Mouse (Mus musculus): ENCODE results near the gene Acadl. TPM values are rescaled to one million over a fixed set of nuclear protein-coding genes. Genes with fewer than 3 reads are reported as not detected.

The Acadl gene
- polyA plus RNA-seq, 1 experiment from 2014 or later: 90.3 TPM

Other genes starting within 250 kb of the Acadl start
- gene Rpe, start 162.4 kb downstream of the Acadl start, polyA plus RNA-seq (2015; fragmentation: Nextera tagmentation; extraction: Ambion mirVana): 40.4 and 45.9 TPM in 2 replicates
- gene Kansl1l, start 45.7 kb downstream of the Acadl start, polyA plus RNA-seq (2015; fragmentation: Nextera tagmentation; extraction: Ambion mirVana): 13.0 and 14.8 TPM in 2 replicates
- 493 and 1,364 TPM in 2 replicates for gene Myl1, start 82.1 kb upstream of the Acadl start, polyA plus RNA-seq (2015; fragmentation: Nextera tagmentation; extraction: Ambion mirVana)
- 130 and 137 TPM in 2 replicates for gene Lancl1, start 175.6 kb upstream of the Acadl start, polyA plus RNA-seq (2015; fragmentation: Nextera tagmentation; extraction: Ambion mirVana)